Mouse (Mus musculus): Measurements from ENCODE around the gene St7l.

St7l gene

DNA sequence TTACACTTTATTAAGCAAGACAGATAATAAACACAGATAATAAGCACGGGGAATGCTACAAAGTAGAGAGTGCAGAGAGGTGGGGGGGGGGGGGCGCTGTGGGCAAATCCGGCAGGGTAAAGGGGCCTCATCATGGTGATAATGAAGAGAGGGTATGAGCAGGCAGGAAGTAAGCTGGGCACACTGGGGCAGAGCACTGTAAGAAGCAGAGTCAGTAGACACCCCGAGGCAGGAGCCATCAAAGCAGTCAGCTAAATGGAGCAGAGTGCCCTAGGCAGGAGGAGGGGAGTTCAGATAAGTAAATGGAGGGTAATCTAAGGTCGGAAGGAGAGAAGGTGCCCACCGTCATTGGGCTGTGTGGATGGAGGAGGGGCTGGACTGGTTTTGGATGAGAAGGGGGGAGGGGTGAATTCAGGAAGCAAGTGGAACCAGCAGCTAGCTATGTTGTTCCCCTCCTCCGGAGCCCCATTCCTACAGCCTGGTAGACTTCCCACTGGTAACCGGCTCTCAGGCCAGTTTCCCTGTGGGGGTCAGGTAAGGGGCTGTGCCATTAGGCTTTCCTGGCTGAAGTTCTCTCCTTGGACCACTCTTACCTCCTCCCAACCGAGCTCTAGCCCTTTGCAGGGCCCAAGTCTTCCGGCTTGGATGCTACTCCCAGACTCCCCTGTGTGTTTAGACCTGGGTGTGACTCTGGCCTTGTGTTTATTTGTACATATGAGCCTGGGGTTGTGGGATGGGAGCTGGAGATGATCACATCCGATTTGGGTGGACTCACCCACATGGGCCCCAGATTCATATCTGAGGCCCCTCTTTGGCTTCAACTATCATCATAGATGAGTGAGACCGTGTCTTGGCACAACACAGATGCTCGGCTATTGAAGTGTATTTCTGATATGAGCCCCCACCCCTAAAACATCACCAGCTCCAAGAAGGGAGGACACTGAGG is 99.8 kb downstream of the St7l start:
- no peak for DNase-seq (ENCODE audit: low read depth, low spot score)

GRCm38 (mm10) chr3:104965070-104965855 is 101.5 kb downstream of the St7l start:
- DNase-seq (ENCODE audit: low read depth, low spot score): no peak

DNA sequence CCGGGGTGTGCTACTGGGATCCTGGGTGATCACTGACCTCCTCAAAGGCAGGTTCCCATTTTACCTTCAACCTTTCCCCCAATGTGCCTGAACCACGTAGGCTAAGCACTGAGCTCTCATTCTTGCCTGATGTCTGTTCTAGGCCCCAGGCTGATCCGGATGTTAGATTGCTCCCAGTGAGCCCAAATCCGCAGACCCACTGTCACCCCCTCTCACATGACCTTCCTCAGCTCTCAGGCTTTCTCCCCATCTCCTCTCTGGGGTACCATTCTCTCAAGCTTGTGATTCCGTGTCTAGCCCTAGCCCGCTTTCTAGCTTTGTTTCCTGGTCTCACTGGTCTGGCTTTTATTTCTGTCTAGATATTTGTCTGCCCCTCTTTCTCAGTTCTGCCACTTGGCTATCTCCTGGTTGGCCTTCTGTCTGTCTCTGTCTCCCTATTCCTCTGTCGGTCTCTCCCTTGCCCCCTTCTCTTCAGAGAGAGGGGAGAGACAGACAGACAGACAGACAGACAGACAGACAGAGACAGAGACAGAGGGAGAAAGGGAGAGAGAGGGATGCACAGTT is 102.3 kb downstream of the St7l start:
- DNase-seq (ENCODE audit: low read depth, low spot score): no peak

DNA sequence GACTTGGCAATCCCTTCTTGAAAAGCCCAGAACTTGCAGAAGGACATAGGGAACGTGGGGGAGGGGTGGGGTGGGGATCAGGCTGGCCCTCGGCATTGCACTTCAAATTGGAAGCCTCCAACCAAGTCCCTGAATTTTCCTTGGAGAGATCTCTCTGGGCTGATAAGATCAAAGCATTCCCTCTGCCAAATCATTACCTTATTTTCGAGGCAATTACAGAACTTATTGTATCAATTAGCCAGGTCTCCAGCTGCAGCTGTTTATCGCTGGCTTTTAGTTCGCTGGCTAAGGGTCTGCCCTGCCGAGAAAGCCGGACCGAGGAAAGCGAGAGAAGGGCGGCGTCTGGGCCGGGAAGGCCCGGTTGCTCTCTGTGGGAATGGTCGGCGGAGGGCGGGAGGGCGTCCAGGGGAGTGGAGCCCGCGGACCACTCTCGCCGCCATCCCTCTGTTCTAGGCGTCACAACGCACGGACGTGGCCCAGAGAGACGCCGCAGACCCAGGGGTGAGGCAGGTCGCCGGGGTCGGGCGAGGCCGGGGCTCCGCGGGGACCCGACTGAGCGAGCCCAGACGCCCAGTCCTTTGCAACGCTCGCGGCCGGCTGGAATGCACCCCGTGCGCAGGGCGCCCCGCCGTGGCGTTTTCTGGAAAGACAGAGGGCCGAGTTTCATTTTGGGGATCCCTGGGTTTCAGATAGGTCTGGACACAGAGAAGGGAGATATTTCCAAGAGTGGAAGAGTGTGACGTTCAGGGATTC is 103.9 kb downstream of the St7l start:
- peak; percentile 80 for DNase-seq (ENCODE audit: low read depth, low spot score)

Data from forelimb bud, embryonic 11.5 days (tissue).